Mouse (Mus musculus): ENCODE results near the gene Cphx2. TPM values are rescaled to one million over a fixed set of nuclear protein-coding genes. Genes with fewer than 3 reads are reported as not detected.
"Not testable (repeated sequence)": the region's sequence is repeated elsewhere in the genome, so short reads cannot be mapped to it uniquely, and the experiment has no call there.

Cphx2 gene
- not detected in 2 replicates for polyA plus RNA-seq (2015; fragmentation: Nextera tagmentation; extraction: Ambion mirVana)

GRCm38 (mm10) chr14:26081216-26081615 lies at the start of gene Cphx2:
Gene Cphx2 (plus strand): TSS chr14:26081516.
- DNase-seq (ENCODE audit: low spot score): not testable (repeated sequence)

- not testable (repeated sequence) for DNase-seq (ENCODE audit: low spot score)
Observed at GRCm38 (mm10) chr14:26034364-26034763, 47.0 kb upstream of the Cphx2 start.

GRCm38 (mm10) chr14:26035439-26035838 lies 45.9 kb upstream of the Cphx2 start:
- not testable (repeated sequence) for DNase-seq (ENCODE audit: low spot score)

- not testable (repeated sequence) for DNase-seq (ENCODE audit: low spot score)
Observed at GRCm38 (mm10) chr14:26042611-26043010, 38.7 kb upstream of the Cphx2 start, which contains the start of gene Gm9780. Gene Gm9780 (minus strand): TSS chr14:26042711.

GRCm38 (mm10) chr14:26045007-26045406 lies 36.3 kb upstream of the Cphx2 start:
- not testable (repeated sequence) for DNase-seq (ENCODE audit: low spot score)

GRCm38 (mm10) chr14:26047026-26047425 lies 34.3 kb upstream of the Cphx2 start:
- not testable (repeated sequence) for DNase-seq (ENCODE audit: low spot score)

GRCm38 (mm10) chr14:26048767-26049166 lies 32.5 kb upstream of the Cphx2 start:
- not testable (repeated sequence) for DNase-seq (ENCODE audit: low spot score)

GRCm38 (mm10) chr14:26058184-26058583 lies 23.1 kb upstream of the Cphx2 start:
- DNase-seq (ENCODE audit: low spot score): not testable (repeated sequence)

- not testable (repeated sequence) for DNase-seq (ENCODE audit: low spot score)
Observed at GRCm38 (mm10) chr14:26059362-26059761, 22.0 kb upstream of the Cphx2 start.

GRCm38 (mm10) chr14:26066574-26067324 lies 14.6 kb upstream of the Cphx2 start:
- DNase-seq (ENCODE audit: low spot score): not testable (repeated sequence)

GRCm38 (mm10) chr14:26067325-26067633 lies 14.0 kb upstream of the Cphx2 start, which contains the start of gene Tmem254c:
Gene Tmem254c (minus strand): TSS chr14:26067355.
- DNase-seq (ENCODE audit: low spot score): not testable (repeated sequence)

- not testable (repeated sequence) for DNase-seq (ENCODE audit: low spot score)
Observed at GRCm38 (mm10) chr14:26076620-26077390, 4.5 kb upstream of the Cphx2 start.

- not testable (repeated sequence) for DNase-seq (ENCODE audit: low spot score)
Observed at GRCm38 (mm10) chr14:26081997-26082396, 681 bp downstream of the Cphx2 start, which contains the start of gene Cphx3. Gene Cphx3 (plus strand): TSS chr14:26082297.

GRCm38 (mm10) chr14:26097622-26098021 lies 16.3 kb downstream of the Cphx2 start:
- not testable (repeated sequence) for DNase-seq (ENCODE audit: low spot score)

GRCm38 (mm10) chr14:26118150-26118549 lies 36.8 kb downstream of the Cphx2 start, which contains the start of gene Duxbl2:
Gene Duxbl2 (plus strand): TSS chr14:26118349.
- DNase-seq (ENCODE audit: low spot score): not testable (repeated sequence)

GRCm38 (mm10) chr14:26118550-26119000 lies 37.3 kb downstream of the Cphx2 start:
- not testable (repeated sequence) for DNase-seq (ENCODE audit: low spot score)

- DNase-seq (ENCODE audit: low spot score): not testable (repeated sequence)
Observed at GRCm38 (mm10) chr14:26119095-26119494, 37.8 kb downstream of the Cphx2 start.

Other genes starting within 250 kb of the Cphx2 start
- gene Anxa11, start 239.4 kb upstream of the Cphx2 start, polyA plus RNA-seq (2015; fragmentation: Nextera tagmentation; extraction: Ambion mirVana): 48.4 and 49.0 TPM in 2 replicates
- gene Plac9a, start 178.4 kb upstream of the Cphx2 start, polyA plus RNA-seq (2015; fragmentation: Nextera tagmentation; extraction: Ambion mirVana): not detected in 2 replicates
- gene Tmem254a, start 153.8 kb upstream of the Cphx2 start, polyA plus RNA-seq (2015; fragmentation: Nextera tagmentation; extraction: Ambion mirVana): 0.72 and 1.8 TPM in 2 replicates
- not detected in 2 replicates for gene Cphx1, start 143.2 kb upstream of the Cphx2 start, polyA plus RNA-seq (2015; fragmentation: Nextera tagmentation; extraction: Ambion mirVana)
- 0.24 and 0.34 TPM in 2 replicates for gene Duxbl1, start 102.9 kb upstream of the Cphx2 start, polyA plus RNA-seq (2015; fragmentation: Nextera tagmentation; extraction: Ambion mirVana)
- gene Gm9780, start 38.8 kb upstream of the Cphx2 start, polyA plus RNA-seq (2015; fragmentation: Nextera tagmentation; extraction: Ambion mirVana): 13.4 and 19.4 TPM in 2 replicates
- gene Tmem254c, start 14.2 kb upstream of the Cphx2 start, polyA plus RNA-seq (2015; fragmentation: Nextera tagmentation; extraction: Ambion mirVana): 26.7 and 29.1 TPM in 2 replicates
- not detected in 2 replicates for gene Cphx3, start 781 bp downstream of the Cphx2 start, polyA plus RNA-seq (2015; fragmentation: Nextera tagmentation; extraction: Ambion mirVana)
- gene Duxbl2, start 36.8 kb downstream of the Cphx2 start, polyA plus RNA-seq (2015; fragmentation: Nextera tagmentation; extraction: Ambion mirVana): not detected in 2 replicates
- gene Plac9b, start 101.0 kb downstream of the Cphx2 start, polyA plus RNA-seq (2015; fragmentation: Nextera tagmentation; extraction: Ambion mirVana): 14.2 and 16.5 TPM in 2 replicates
- 16.1 and 19.9 TPM in 2 replicates for gene Tmem254b, start 125.5 kb downstream of the Cphx2 start, polyA plus RNA-seq (2015; fragmentation: Nextera tagmentation; extraction: Ambion mirVana)
- 0.77 and 0.95 TPM in 2 replicates for gene Duxbl3, start 176.4 kb downstream of the Cphx2 start, polyA plus RNA-seq (2015; fragmentation: Nextera tagmentation; extraction: Ambion mirVana)